Mouse (Mus musculus) macrophage (primary cell): ENCODE data around the gene Nudt19. TPM values are rescaled to one million over a fixed set of nuclear protein-coding genes. Genes with fewer than 3 reads are reported as not detected.

Experiments
- polyA plus RNA-seq: library from polyadenylated mRNA; stranded (reverse); fragments of 250-400 nt; gene quantifications from 3 replicates; pipeline ENCODE4 v1.2.4, GENCODE M21; 2018; ENCODE audit warnings: inconsistent platforms

Nudt19 gene
- polyA plus RNA-seq, 1 experiment from 2014 or later, result 30.5 TPM

Other genes with a start within 250 kb of the Nudt19 start
- 7.7 to 13.2 TPM (median 10.5 TPM) in 3 replicates for gene Gpatch1, start 237.9 kb downstream of the Nudt19 start, polyA plus RNA-seq
- gene Rhpn2, start 222.1 kb downstream of the Nudt19 start, polyA plus RNA-seq, result not detected in 3 replicates
- 5.4 to 10.3 TPM (median 8.4 TPM) in 3 replicates for gene Faap24, start 159.5 kb downstream of the Nudt19 start, polyA plus RNA-seq
- gene Cep89, start 159.3 kb downstream of the Nudt19 start, polyA plus RNA-seq, result 4.7 to 9.8 TPM (median 6.2 TPM) in 3 replicates
- not detected in 3 replicates for gene Slc7a9, start 107.5 kb downstream of the Nudt19 start, polyA plus RNA-seq
- 0.17 TPM in 1 of 3 replicates, not detected in the others for gene Tdrd12, start 18.6 kb downstream of the Nudt19 start, polyA plus RNA-seq
- gene Rgs9bp, start 29.3 kb upstream of the Nudt19 start, polyA plus RNA-seq, result 0.01 TPM in 1 of 3 replicates, not detected in the others
- 12.4 to 15.4 TPM (median 15.2 TPM) in 3 replicates for gene Ankrd27, start 29.9 kb upstream of the Nudt19 start, polyA plus RNA-seq
- gene Pdcd5, start 91.2 kb upstream of the Nudt19 start, polyA plus RNA-seq, result 78.5 to 143 TPM (median 121 TPM) in 3 replicates
- gene Dpy19l3, start 198.2 kb upstream of the Nudt19 start, polyA plus RNA-seq, result 0.16 to 0.46 TPM (median 0.42 TPM) in 3 replicates
- 0.10 to 0.16 TPM in 2 of 3 replicates, not detected in the other for gene Zfp507, start 246.7 kb upstream of the Nudt19 start, polyA plus RNA-seq